Mouse (Mus musculus) c-Kit-positive CD71-negative TER-119-negative erythroid progenitor cells, embryonic 14.5 days (primary cell): ENCODE results near the gene Cyp2b10.
"Not testable (repeated sequence)": the region's sequence is repeated elsewhere in the genome, so short reads cannot be mapped to it uniquely, and the experiment has no call there.

Experiments used
- DNase-seq: peaks from one replicate; pipeline ENCODE4 v3.0.0-alpha.2; 2013; ENCODE audit warnings: low read depth

The Cyp2b10 gene

GRCm38 (mm10) chr7:25897411-25897810, at the start of gene Cyp2b10:
Gene Cyp2b10 (plus strand): TSS chr7:25897620.
- no peak for DNase-seq

GRCm38 (mm10) chr7:25847722-25848443, 49.5 kb upstream of the Cyp2b10 start:
- peak; percentile 87 for DNase-seq

GRCm38 (mm10) chr7:25848444-25848812, 49.0 kb upstream of the Cyp2b10 start:
- no peak for DNase-seq

DNA sequence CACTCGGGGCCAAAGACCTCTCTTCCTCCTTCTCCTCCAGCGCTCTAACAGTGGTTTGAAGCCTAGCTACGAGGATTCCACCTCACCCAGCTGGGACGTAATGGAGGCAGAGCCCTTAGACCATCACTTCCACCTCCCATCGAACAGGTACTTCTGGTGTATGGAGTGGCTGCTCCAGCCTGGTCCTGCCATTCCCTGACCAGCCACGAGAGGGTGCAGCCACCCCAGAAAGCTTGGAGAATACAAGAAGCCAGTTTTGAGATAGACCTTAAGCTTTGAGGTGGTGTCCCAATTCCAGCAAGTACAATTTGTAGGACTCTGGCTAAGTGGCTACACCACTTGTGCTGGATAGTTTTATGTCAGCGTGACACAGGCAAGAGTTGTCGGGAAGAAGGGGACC, 42.3 kb upstream of the Cyp2b10 start:
- DNase-seq = peak; percentile 29

DNA sequence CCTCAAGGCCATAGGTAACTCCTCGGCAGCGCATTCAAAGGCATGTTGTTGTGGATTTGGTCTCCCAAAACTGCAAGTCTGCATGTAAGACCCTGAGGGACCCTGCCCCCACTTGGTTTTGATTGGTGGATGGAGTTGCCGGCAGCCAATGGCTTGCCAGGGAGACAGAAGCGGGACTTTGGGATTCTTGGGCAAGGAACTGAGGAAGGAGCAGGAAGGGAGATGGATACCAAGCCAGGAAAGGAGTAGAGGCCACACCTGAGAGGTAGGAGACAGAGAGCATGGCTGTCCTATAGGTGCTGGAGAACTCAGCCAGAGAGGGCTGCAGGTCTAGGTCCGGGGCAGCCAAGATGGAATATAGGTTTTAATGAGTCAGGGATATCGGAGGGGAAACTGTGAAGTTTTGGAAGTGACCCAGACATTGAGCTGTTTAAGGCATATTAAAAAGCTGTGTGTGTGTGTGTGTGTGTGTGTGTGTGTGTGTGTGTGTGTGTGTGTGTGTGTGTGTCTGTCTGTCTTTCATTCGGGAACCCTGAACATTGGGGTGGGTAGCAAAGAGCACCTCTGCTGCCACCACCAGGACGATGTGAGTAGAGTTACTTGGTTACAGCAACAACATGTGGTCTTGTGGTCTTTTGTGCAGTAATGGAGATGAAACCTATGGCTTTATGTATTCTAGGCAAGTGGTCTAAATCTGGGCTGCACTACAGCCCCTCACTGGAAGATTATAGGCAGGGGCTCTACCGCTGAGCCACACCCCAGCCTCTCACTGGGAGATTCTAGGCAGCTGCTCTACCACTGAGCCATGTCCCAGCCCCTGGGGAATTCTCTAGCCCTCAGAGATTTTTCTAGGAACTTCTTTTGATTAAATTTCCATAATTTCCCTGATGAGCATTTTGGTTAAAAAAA, 37.2 kb upstream of the Cyp2b10 start:
- peak; percentile 8 for DNase-seq

DNA sequence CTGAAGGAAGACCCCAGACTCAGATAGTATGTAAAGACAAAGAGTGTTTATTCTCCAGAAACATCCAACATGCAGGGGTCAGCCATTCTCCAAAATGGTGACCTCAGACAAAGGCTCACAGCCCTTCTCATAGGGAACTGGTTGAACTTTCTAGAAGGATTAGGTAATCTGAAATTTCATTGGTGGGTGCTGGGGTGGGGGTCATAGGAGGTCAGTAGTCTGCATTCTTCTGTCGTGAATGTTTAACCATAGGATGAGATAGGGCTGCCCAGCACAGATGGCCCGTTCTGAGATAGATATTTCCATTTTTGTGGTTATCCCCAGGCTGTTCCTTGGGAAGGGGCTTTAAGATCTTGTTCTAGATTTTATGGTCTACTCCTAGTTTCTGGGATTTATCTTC, 35.1 kb upstream of the Cyp2b10 start:
- no peak for DNase-seq

DNA sequence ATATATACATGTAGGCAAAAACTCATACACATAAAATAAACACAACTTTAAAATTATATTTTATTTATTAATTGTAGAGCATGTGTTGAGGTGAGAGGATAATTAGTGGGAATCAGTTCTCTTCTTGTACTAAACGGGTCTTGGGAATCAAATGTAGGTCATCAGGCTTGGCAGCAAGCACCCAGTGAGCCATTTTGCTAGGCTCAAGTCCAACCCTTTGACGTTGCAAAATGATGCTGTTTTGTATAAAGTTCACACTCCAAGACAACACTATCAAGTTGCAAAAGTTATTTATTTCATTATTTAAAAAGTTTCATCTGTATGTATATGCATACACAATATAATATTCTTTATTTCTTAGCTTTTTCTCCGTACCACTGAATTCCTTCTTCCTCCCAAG, 33.7 kb upstream of the Cyp2b10 start:
- no peak for DNase-seq

GRCm38 (mm10) chr7:25864861-25865260, 32.6 kb upstream of the Cyp2b10 start:
- no peak for DNase-seq

- DNase-seq = no peak
These were observed 27.6 kb upstream of the Cyp2b10 start for GRCm38 (mm10) chr7:25869789-25870188.

DNA sequence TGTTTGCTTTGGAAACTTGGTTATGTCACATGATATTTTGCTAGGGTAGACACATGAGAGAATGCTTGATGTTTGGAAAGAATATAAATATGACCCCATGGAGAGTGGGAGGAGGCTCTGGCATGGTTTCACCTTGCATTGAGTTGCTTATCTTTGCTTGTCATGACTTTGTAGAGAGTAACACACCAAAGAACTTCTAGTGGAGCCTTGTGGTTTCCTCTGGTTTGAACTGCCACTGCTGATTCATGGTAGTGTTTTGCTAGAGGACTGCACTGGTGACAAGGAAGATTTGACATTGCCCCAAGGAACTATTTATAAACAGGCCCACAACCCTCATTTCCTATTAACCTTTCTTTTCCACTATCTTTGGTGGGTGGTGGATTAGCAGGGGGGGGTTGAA, 24.8 kb upstream of the Cyp2b10 start:
- DNase-seq = no peak

- DNase-seq = no peak
These were observed 18.7 kb upstream of the Cyp2b10 start for GRCm38 (mm10) chr7:25878735-25879134.

DNA sequence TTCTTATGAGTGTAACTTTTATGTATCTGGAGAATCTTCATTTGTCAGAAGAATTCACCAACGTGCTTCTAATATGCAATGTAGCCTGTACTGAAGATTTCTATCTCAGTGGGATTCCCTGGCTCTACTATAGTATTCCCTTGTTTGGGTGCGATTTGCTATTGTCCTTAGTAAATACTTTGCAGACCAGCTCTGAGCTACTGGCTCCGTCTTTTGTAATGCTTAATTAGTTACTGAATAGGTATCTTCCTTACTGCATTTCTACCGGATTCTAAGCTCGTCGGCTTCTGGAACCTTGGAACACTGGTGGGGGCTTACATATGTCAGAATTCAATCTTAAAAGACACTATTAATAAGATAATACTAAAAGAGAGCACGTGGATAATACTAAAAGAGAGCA, 16.7 kb upstream of the Cyp2b10 start:
- not testable (repeated sequence) for DNase-seq

GRCm38 (mm10) chr7:25884272-25884671, 13.1 kb upstream of the Cyp2b10 start:
- DNase-seq = no peak

DNA sequence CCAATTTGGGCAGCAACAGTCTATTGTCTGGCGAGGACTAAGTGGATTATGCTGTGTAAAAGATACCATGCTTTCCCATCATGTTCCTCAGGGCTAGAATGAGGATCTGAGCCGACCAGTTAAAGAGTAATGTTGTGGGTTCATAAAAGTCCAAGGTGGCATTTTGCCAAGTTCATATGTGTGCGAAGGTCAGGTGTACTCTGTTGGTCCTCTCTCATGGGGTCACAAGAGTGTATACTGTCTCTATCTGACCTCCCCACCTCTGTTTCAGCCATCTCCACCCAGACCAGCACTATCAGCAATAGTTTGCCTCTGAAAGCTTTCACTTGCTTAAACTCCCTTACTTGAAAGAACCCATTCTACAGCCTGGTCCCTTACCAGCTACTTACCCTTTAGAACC, 9.7 kb upstream of the Cyp2b10 start:
- no peak for DNase-seq

DNA sequence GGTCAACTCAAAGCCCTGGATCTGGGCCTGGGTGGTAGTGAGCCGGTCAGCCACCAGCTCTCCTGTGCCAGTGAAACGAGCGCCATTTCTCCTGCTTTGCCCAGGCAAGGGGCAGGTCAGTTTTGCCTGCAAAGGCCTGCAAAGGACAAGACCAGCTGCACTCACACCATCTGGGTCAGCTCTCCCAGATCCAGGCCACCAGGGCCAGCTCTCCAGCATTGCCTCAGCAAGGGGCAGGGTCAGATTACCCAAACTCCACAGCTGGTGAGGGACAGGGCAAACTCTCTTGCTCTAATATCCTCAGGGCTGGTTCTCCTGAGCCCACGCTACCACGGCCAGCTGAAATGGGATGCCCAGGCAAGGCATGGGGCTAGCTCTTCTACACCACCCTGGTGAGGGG, 4.3 kb upstream of the Cyp2b10 start:
- no peak for DNase-seq

- DNase-seq = no peak
These were observed 2.3 kb upstream of the Cyp2b10 start for GRCm38 (mm10) chr7:25895162-25895561.

DNA sequence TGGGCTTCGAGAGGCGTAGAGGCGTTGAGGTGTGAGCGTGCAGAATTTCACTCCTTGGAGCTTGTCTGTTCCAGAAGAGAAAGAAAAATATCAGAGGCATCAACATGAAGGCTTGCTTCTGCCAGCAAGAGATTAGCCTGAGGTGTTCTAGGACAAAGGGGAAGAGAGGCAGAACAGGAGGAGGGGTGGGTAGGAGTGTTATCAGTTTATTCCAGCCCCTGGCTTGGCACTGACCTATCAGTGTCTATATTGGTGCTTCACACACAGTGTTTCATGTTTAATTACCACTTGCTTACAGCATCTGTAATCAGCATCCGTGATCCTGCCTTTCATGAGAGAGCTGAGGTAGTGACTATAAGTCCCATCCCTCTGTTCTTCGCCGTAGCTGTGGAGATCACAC, 644 bp downstream of the Cyp2b10 start:
- no peak for DNase-seq

DNA sequence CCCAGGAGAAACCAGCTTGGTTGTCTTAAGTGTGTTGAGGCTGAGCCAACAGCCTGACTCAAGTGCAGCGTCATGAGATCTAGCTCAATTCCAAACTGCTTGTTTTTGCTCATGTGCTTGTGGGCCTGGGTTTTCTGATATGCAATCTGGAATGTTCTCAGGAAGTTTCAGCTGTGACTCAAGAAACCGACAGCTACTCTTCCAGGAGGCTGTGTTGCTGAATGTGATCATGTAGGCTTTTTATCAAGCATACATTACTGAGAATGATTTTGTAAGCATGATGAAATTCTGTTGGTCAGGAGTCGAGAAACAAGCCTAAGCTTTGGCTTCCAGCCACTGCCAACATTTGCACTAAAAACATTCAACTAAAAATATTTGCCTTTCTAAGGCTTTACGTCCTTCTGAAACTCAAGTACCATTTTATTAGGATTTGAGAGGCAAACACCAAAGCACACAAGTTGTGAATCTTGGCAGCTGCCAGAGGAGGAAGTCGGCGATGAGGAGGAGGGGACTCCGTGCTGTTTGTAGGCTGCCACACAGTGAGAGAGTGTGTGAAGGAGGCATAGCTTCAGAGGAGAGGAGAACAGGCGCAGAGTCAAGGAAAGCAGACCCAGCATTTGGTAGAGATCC, 4.8 kb downstream of the Cyp2b10 start:
- no peak for DNase-seq

DNA sequence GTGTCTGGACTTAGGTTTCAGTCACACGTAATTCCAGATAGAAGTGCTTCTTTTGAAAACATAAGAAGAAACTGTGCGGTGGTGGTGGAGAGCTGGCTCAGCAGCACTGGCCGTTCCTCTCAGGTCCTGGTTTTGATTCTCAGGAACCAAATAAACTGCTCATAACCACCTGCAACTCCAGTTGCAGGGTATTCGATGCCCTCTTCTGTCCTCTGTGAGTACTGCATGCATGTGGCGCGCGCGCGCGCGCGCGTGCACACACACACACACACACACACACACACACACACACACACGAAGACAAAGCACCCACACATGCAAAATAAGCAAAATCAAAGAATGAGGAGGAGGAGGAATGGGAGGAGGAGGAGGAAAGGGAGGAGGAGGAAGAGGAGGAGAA, 5.7 kb downstream of the Cyp2b10 start:
- no peak for DNase-seq

DNA sequence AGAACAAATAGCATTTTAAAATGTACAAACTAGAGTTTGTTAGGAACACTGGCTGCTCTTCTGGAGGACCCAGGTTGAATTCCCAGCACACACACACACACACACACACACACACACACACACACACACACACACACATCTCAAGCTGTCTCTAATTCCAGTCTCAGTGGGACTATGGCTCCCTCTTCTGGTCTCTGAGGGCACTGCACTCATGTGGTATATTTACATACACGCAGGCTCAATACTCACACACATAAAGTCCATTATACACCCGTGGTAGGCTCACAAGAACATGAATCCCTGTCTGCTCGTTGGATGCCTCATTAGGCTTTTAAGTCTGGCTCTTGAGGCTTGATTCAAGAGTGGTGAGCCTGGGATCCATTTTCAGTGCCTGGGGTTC, 6.6 kb downstream of the Cyp2b10 start:
- DNase-seq = peak; percentile 34

- DNase-seq = no peak
These were observed 7.1 kb downstream of the Cyp2b10 start for GRCm38 (mm10) chr7:25904489-25904888.

DNA sequence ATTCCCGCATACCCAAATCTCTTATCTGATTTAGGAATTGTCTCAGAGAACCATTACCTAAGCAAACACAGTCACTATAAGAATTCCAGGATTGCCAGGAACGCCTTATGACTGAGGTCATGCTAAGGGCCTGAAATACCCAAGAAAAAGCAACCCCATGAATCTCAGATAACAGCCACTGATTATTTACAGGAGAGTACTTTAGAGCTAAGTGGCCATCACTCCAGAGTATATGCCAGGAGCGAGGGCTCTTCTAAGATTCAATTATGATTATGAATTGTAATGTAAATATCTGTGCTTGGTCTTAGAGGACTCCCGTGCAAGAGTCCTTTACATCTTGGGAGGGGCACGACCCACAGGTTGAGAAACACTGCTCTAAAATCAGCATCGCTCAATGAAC, 10.0 kb downstream of the Cyp2b10 start:
- no peak for DNase-seq

DNA sequence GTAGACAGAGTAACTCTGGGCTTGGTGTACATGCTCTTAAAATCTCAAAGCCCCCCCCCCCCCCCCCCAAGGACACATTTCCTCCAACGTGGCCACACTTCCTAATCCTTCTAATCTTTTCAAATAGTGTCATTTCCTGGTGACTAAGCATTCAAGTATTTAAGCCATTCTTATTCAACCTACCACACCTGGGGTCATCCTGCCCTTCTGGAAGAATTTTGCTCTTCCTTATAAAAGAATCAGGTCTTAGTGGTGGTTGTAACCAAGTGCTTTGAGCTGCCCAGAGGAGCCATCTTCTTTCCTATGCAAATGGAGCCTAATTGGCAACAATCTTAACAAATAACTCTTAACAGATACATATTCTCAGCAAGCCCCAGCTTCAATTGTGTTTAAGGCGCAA, 12.6 kb downstream of the Cyp2b10 start:
- no peak for DNase-seq
